Mouse (Mus musculus): ENCODE measurements around the gene Rc3h1. TPM values are rescaled to one million over a fixed set of nuclear protein-coding genes. Genes with fewer than 3 reads are reported as not detected.

Gene Rc3h1
- 85.7 TPM for total RNA-seq (2023)

DNA sequence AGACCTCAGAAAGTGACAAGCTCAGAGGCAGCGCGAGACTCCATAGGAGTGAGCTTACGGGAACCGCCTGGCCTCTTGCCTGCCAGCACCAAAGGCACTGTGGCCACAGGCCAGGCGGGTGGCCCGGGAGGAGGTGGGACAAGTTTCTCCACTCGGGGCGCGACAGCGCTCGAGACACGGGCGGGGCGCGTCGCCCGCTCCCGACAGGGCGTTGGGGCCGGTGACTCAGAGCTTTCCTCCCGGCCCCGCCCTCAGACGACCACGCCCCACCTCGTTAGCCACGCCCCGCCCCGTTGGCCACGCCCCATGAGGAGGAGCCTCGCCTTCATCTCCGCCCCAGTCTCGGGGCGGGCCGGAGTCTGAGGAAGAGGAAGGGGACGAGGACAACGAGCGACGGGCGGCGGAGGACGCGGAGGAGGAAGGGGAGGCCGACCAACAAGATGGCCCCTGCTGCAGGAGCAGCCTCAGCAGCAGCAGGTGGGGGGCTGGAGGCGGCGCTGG, at the start of gene Rc3h1:
Rc3h1 (plus strand) TSS at position 362 of the 501 bp plus-strand sequence.

DNA sequence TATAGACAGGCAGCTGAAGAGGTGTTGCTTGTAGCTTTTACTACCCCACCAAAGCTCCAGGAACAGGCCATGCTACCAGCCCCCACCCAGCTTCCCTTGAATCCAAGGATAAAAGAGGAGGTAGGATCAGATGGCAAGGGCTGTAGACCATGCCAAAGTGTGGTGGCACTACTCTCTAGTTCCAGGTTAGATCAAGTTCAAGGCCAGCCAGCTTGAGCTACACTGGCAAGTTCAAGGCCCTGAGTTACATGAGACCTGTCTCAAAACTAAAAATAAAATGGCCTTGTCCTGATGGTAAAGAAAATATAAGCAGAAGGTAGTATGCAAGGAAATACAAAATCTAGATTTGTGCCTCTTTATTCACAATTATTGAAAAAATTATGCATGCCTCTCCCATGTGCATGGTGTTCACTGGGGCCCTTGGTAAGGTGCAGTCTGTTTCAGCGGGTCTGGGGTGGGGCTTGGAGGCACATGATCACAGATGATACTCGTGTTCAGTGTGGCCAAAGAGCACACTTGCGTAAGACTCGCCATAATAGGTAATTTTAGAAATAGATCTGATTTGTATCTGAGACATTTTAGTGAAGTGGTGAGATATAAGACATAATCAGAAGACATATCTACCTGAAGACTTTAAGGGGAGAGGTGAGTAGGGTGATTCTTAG, 72.0 kb downstream of the Rc3h1 start, which contains the start of gene Serpinc1:
Serpinc1 (plus strand) TSS at position 515 of the 665 bp plus-strand sequence.

Other genes with a start within 250 kb of the Rc3h1 start
- gene Rabgap1l, start 113.2 kb upstream of the Rc3h1 start, total RNA-seq (2023): 203 TPM
- 2.5 TPM for gene Serpinc1, start 72.2 kb downstream of the Rc3h1 start, total RNA-seq (2023)
- 36.0 TPM for gene Zbtb37, start 128.4 kb downstream of the Rc3h1 start, total RNA-seq (2023)
- gene Dars2, start 164.2 kb downstream of the Rc3h1 start, total RNA-seq (2023): 8.3 TPM
- 16.1 TPM for gene Cenpl, start 164.3 kb downstream of the Rc3h1 start, total RNA-seq (2023)
- gene Klhl20, start 225.1 kb downstream of the Rc3h1 start, total RNA-seq (2023): 17.4 TPM
- gene Ankrd45, start 236.3 kb downstream of the Rc3h1 start, total RNA-seq (2023): not detected

All from CD4-positive naive resting alpha-beta T cell, adult 76 days (primary cell).